Mouse (Mus musculus): Measurements from ENCODE around the gene Olfr605. TPM values are rescaled to one million over a fixed set of nuclear protein-coding genes. Genes with fewer than 3 reads are reported as not detected.

The Olfr605 gene
- not detected for polyA plus RNA-seq (2017; shearing (Covaris generic))

DNA sequence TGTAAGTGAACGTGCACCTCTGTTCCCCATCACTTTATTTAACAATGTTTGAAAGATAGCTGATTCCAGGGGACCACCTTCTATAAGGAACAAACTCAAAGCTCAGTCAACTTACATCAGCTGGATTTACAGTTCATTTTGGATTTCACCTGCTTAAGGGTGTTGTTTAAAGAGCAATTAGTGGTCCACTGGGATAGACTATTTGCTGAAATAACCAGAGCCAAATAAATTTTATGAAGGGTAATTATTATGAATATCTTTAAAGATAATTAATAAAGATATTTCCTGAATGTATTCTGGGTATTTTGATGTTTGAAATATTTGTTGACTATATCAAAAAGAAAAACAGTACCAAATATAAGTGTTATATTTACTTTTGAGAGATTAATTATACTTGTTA is at the start of gene Olfr605:
Gene Olfr605, minus strand, starts transcription at position 101 of the 400 bp plus-strand sequence.

GRCm38 (mm10) chr7:103469577-103469976 is 24.3 kb upstream of the Olfr605 start, which contains the start of gene Olfr608:
TSS of gene Olfr608 (plus strand) at chr7:103469877.

GRCm38 (mm10) chr7:103448746-103449145 is 3.5 kb upstream of the Olfr605 start, which contains the start of gene Olfr606:
TSS of gene Olfr606 (plus strand) at chr7:103449046.

DNA sequence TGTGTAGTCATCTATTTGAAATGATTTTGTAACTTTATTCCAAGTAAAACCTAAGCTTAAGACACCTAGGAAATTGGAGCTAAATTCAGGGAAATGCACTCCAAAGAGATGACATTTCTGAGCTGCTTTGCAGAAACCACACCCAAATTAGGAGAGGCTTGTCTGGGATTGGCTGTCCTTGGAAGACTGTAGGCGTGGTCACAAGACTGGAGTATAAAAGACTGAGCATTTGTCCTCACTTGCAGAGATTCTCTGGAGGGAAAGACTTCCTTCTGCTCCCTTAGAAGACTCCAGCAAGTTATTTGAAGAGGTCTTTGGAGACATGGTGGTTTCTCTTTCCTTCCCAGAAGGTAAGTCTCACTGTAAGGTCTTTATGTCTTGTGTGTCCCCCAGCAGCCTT is 30.5 kb downstream of the Olfr605 start, which contains the start of gene Usp17lc:
Gene Usp17lc, plus strand, starts transcription at position 301 of the 400 bp plus-strand sequence.

Other genes starting within 250 kb of the Olfr605 start
- not detected for gene Olfr593, start 233.6 kb downstream of the Olfr605 start, polyA plus RNA-seq (2017; shearing (Covaris generic))
- 1 to 10 TPM in 1 of 2 experiments, not detected in 1; 1.1 TPM for gene Olfr594, start 228.4 kb downstream of the Olfr605 start, polyA plus RNA-seq (2017; shearing (Covaris generic))
- gene Usp17ld, start 192.9 kb downstream of the Olfr605 start, polyA plus RNA-seq (2017; shearing (Covaris generic)) = not detected
- gene Olfr596, start 139.8 kb downstream of the Olfr605 start, polyA plus RNA-seq (2017; shearing (Covaris generic)) = under 1 TPM in 1 of 2 experiments, not detected in 1; 0.29 TPM
- gene Olfr597, start 129.1 kb downstream of the Olfr605 start, polyA plus RNA-seq (2017; shearing (Covaris generic)) = under 1 TPM; 0.10 to 0.17 TPM
- not detected for gene Olfr598, start 121.9 kb downstream of the Olfr605 start, polyA plus RNA-seq (2017; shearing (Covaris generic))
- gene Olfr599, start 109.5 kb downstream of the Olfr605 start, polyA plus RNA-seq (2017; shearing (Covaris generic)) = not detected
- gene Olfr600, start 95.8 kb downstream of the Olfr605 start, polyA plus RNA-seq (2017; shearing (Covaris generic)) = under 1 TPM in 1 of 2 experiments, not detected in 1; 0.89 TPM
- 1 to 10 TPM in 1 of 2 experiments, under 1 TPM in 1; 0.59 to 2.7 TPM for gene Olfr601, start 82.8 kb downstream of the Olfr605 start, polyA plus RNA-seq (2017; shearing (Covaris generic))
- gene Olfr603, start 59.3 kb downstream of the Olfr605 start, polyA plus RNA-seq (2017; shearing (Covaris generic)) = 1 to 10 TPM in 1 of 2 experiments, not detected in 1; 2.6 TPM
- gene Usp17lc, start 30.4 kb downstream of the Olfr605 start, polyA plus RNA-seq (2017; shearing (Covaris generic)) = not detected
- not detected for gene Olfr606, start 3.6 kb upstream of the Olfr605 start, polyA plus RNA-seq (2017; shearing (Covaris generic))
- gene Olfr607, start 18.7 kb upstream of the Olfr605 start, polyA plus RNA-seq (2017; shearing (Covaris generic)) = under 1 TPM; 0.05 to 0.20 TPM
- gene Olfr608, start 24.4 kb upstream of the Olfr605 start, polyA plus RNA-seq (2017; shearing (Covaris generic)) = under 1 TPM in 1 of 2 experiments, not detected in 1; 0.56 TPM
- gene Olfr609, start 52.6 kb upstream of the Olfr605 start, polyA plus RNA-seq (2017; shearing (Covaris generic)) = under 1 TPM in 1 of 2 experiments, not detected in 1; 0.05 TPM
- gene Olfr610, start 66.7 kb upstream of the Olfr605 start, polyA plus RNA-seq (2017; shearing (Covaris generic)) = not detected
- gene Olfr611, start 75.4 kb upstream of the Olfr605 start, polyA plus RNA-seq (2017; shearing (Covaris generic)) = not detected
- gene Olfr612, start 97.3 kb upstream of the Olfr605 start, polyA plus RNA-seq (2017; shearing (Covaris generic)) = not detected
- gene Olfr613, start 102.6 kb upstream of the Olfr605 start, polyA plus RNA-seq (2017; shearing (Covaris generic)) = not detected
- gene Olfr615, start 110.6 kb upstream of the Olfr605 start, polyA plus RNA-seq (2017; shearing (Covaris generic)) = not detected
- gene Olfr616, start 123.7 kb upstream of the Olfr605 start, polyA plus RNA-seq (2017; shearing (Covaris generic)) = not detected
- gene Olfr617, start 127.6 kb upstream of the Olfr605 start, polyA plus RNA-seq (2017; shearing (Covaris generic)) = not detected
- gene Olfr618, start 144.7 kb upstream of the Olfr605 start, polyA plus RNA-seq (2017; shearing (Covaris generic)) = not detected
- gene Olfr619, start 155.1 kb upstream of the Olfr605 start, polyA plus RNA-seq (2017; shearing (Covaris generic)) = under 1 TPM in 1 of 2 experiments, not detected in 1; 0.11 TPM
- gene Olfr620, start 167.1 kb upstream of the Olfr605 start, polyA plus RNA-seq (2017; shearing (Covaris generic)) = under 1 TPM; 0.24 to 0.61 TPM
- gene Olfr622, start 197.3 kb upstream of the Olfr605 start, polyA plus RNA-seq (2017; shearing (Covaris generic)) = not detected
- not detected for gene Olfr623, start 218.3 kb upstream of the Olfr605 start, polyA plus RNA-seq (2017; shearing (Covaris generic))
- gene Olfr624, start 225.8 kb upstream of the Olfr605 start, polyA plus RNA-seq (2017; shearing (Covaris generic)) = under 1 TPM; 0.05 to 0.10 TPM
- gene Olfr625-ps1, start 237.3 kb upstream of the Olfr605 start, polyA plus RNA-seq (2017; shearing (Covaris generic)) = not detected

Measured in inflammation-experienced regulatory T-cells (primary cell).